Mouse (Mus musculus) left cerebral cortex, adult 18-20 months (tissue): ENCODE measurements around the gene Anapc5. TPM values are rescaled to one million over a fixed set of nuclear protein-coding genes. Genes with fewer than 3 reads are reported as not detected.

ENCODE experiments used
- DNase-seq, 2 experiments: peaks; one replicate each; pipeline ENCODE4 v3.0.0; 2021 to 2022; ENCODE audit warnings: low spot score in 2 of 2, mixed read lengths in 1 of 2
- total RNA-seq, 2 experiments: library from RNA; stranded (reverse); gene quantifications; 2 replicates each; pipeline ENCODE4 v1.2.3; 2021

Gene Anapc5
- total RNA-seq, 2 experiments from 2014 or later = 212 to 231 TPM

DNA sequence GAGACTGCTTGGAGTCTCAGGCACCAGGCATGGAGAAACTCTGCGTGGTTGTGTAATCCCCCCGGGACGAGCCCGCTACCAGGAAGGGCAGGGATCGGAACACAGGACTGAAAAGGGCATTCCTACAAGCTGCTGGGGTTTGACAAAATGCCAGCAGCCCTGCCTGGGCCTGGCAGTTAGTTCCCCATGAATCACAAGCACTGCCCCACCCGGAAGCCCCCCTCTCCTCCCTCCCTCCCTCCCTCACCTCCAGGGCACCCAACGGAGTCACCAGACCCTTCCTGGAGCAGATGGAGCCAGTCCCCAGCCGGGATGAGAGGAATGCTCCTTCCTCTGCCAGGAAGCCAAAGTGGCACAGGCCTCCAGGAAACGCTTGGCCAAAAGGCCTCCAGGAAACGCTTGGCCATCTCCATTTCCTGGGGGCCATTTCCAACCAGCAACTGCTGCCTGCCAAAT lies 50.3 kb downstream of the Anapc5 start:
- no peak for DNase-seq

DNA sequence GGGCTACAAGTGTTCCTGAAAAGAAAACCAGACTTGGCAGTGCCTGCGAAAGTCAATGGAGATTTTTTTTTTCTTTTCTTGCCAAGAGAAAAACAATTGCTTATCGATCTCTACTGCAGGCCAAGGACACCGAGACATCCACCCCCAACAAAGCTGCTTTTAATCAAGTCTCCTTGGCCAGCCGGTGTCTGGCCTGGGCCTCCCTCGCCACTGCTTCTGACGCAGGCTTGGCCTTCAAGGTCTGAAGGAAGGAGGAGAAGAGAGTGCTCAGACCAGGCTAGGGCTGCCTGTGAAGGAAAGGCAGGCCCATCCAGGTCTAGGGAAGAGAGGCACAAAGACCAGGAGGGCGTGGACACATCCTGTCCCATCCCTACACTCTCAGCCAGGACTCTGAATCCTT lies 50.8 kb downstream of the Anapc5 start:
- no peak for DNase-seq

DNA sequence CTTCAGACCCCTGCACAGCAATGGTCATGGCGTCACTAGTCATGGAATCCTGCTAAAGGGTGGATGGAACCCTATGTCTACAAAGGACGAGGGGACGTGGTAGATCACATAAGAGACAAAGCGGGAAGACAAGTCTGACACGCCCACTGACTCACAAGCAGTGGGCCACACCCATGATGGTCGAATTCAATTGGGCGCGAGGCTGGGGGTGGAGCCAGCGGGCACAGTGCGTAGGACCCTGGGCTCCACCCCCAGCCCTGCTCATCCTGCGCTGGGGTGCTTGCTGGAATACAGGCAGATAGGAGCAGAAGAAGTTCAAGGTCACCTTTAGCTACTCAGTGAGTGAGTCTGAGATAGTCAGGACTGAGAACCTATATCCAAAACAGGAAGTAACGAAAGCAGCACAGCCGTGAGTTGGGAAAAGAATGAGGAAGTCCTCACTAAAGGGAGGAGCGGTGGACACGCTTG lies 52.0 kb downstream of the Anapc5 start:
- no peak for DNase-seq

DNA sequence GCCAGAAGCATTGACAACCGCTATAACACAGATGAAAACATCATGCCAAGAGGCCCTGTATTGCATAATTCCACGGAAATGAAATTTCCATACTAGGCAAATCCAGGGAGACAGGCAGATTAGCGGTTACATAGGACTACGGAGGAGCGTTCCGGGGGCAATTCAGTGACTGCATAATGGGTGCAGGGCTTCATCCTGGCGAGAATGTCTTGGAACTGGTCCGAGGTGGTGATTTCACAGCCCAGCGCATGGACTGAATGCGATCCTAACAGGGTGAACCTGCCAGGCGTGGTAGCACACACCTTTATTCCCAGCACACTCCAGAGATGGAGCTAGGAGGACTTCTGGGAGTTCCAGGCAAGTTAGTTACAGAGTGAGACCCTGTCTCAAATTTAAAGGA lies 53.9 kb downstream of the Anapc5 start:
- DNase-seq = no peak

DNA sequence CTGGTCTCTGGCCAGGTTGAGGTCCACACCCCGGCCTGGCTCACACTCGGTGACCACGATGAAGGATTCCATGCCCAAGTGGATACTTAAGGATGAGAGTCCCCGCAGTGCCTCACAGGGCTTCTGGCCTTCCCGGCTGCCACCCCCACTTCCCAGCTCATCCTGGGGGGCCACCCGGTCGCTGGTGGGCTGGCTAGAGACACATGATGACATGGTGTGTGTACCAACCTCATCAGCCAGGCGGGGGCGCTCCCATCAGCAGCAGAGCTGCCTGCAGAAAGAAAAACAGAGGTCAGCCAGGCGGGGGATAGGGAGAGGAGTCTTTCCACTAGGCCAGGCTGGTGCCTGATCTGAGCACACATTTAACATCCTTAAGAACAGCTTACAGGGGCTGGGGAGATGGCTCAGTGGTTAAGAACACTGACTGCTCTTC lies 57.1 kb downstream of the Anapc5 start:
- DNase-seq = no peak

DNA sequence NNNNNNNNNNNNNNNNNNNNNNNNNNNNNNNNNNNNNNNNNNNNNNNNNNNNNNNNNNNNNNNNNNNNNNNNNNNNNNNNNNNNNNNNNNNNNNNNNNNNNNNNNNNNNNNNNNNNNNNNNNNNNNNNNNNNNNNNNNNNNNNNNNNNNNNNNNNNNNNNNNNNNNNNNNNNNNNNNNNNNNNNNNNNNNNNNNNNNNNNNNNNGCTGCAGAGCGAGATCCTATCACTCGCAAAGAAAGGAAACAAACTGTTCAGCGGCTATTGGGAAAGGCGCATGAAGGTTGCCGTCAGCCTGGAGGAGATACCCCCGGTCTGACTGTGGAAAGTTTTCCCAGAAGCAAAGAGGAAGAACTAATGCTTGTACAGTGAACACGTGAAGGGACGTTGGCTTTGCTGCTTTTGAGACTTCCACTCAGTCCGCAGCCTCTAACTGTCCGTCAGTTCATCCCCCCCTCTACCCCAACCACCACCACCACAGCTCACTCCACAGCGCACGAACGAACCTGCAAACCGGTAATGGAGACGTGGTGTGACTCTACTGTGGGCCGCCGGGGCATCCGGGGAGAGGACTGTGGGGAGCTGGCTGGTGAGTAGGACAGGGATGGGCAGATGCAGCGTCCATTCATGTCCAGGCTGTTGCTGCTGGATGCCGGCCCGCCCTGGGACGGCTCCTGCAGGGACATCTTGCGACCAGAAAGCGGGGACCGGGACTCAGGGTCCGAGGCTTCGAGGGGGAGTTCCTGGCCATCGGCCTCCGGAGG lies 57.7 kb downstream of the Anapc5 start:
- no peak for DNase-seq

DNA sequence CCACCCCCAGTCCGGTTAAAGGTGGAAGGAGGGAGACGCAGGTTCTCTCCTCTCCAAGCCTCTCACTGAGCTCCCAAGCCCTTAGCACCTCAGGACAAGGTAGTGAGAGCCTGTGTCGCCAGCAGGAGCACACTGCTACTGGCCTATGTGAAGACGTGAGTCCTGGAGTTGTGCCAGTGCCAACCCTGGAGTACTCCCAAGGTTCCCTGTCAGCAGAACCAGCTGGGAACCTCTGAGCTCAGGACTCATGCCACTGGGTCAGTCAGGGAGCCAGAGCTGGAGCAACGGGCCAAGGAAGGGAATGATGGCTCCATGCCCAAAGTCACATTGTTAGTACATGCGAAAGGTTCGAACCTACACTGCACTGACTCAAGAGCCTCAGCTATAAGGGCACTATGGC lies 64.5 kb downstream of the Anapc5 start:
- no peak for DNase-seq

DNA sequence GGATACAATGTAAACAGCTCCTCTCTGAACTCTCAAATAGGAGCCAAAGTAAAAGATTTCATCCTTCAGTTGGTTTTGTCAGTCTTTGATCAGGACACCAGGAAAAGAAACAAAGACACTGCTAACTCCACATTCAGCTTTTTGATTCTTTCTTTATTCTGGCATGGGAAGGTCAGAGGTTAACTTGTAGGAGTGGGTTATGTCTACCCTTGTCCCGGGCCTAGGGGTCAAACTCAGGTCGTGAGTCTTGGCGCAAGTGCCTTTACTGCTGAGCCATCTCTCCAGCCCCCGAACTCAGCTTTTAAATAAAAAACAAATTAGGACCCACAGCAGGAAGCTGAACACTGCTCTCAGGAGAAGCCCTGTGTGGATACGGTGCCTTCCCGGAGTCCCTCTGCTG lies 65.0 kb downstream of the Anapc5 start:
- no peak for DNase-seq

DNA sequence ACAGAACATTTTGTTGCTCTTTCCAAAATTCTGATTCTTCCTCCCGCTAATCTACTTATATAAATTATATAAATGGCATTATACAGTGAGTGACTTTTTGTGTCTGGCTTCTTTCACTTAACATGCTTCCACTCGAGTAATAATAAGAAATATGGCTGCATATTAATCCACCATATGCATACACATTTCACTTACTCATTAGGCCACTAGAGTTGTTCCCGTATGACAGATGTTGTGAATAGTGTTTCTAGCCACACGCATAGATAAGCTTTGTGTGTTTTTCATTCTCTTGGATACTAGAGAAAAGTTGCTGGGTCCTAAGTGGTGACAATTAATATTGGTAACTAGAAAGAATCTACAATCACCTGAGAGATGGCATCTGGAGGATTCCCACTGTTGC lies 65.5 kb downstream of the Anapc5 start:
- DNase-seq = no peak

DNA sequence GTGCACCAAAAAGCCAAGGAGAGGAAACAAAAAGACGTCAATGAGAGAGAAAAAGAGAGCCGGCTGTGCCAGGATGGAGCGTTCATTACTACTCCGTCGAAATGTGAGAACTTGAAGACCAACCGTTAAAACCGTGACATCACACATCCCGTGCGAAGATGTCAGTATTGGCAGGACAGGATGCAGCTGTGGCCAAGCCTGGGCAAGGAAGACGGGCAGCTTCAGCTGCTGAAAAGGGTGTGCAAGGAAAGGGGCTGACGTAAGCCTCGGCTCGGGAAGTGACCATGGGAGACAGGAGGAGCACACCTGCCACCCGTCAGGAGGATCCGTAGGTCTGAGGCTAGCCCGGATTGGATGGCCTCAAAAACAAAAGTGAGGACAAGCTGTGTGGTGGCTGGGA lies 66.7 kb downstream of the Anapc5 start:
- no peak for DNase-seq

DNA sequence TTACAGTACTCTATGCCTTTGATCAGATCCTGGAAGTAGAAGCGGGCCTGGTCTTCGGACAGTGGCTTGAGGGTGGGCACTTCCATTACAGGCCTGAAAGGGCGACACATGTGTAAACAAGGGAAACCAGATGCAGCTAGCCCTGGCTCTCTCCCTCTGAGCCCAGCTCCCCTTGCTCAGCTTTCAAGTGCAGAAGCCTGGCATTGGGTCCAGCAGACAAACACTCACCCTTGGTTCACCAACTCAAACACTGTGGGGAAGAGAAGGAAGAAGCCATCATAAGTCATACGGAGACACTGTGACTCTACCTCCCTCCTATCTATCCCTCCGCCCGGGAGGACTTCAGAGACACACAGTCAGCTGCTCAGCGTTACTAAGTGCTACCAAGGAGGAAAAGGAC lies 73.2 kb downstream of the Anapc5 start:
- no peak for DNase-seq

DNA sequence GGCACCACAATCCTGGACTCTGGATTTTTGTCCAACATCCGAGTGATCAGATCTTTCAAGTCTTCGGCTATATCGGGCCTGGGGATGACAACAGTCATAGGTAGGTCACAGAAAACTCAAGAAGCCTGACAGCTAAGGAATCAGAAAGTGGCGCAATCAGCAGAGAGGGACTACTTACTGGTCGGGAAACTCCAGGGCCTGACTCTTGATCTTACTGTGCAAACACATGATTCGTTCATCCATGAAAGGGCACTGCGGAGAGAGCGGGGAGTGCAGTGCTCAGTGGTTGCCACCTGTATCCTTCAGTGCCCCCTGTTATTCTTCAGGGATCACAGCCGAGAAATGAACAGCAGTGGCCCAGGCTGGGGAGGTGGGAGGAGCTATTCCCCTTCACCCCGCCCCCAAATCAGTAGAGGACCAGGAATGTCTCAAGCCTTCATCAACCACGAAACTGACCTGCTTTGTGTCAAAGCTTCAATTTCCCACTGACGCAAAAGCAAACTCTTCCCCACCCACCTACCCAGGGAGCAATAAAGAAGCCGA lies 77.2 kb downstream of the Anapc5 start:
- DNase-seq = no peak

Other genes starting within 250 kb of the Anapc5 start
- gene Ift81, start 206.8 kb downstream of the Anapc5 start, total RNA-seq = 10 to 100 TPM; 50.6 to 53.3 TPM
- 1 to 10 TPM; 7.2 to 7.7 TPM for gene P2rx7, start 177.4 kb downstream of the Anapc5 start, total RNA-seq
- gene P2rx4, start 113.8 kb downstream of the Anapc5 start, total RNA-seq = 10 to 100 TPM; 19.1 to 20.7 TPM
- gene Camkk2, start 41.9 kb downstream of the Anapc5 start, total RNA-seq = 100 to 1,000 TPM; 192 to 206 TPM
- 10 to 100 TPM; 51.9 to 53.3 TPM for gene Rnf34, start 28.7 kb upstream of the Anapc5 start, total RNA-seq
- 10 to 100 TPM; 24.2 to 25.5 TPM for gene Kdm2b, start 168.5 kb upstream of the Anapc5 start, total RNA-seq
- 1 to 10 TPM; 8.8 to 10.0 TPM for gene Orai1, start 193.7 kb upstream of the Anapc5 start, total RNA-seq
- under 1 TPM in 1 of 2 experiments, not detected in 1; 0.40 TPM for gene Morn3, start 225.7 kb upstream of the Anapc5 start, total RNA-seq
- 10 to 100 TPM; 13.2 to 13.8 TPM for gene Tmem120b, start 247.1 kb upstream of the Anapc5 start, total RNA-seq